Mouse (Mus musculus) embryonic facial prominence, embryonic 15.5 days (tissue): ENCODE measurements around the gene St7. TPM values are rescaled to one million over a fixed set of nuclear protein-coding genes. Genes with fewer than 3 reads are reported as not detected.

Experiments used
- ATAC-seq: fragments of 200-750 bp; cut with Nextera tagmentation; 2 replicates; pipeline ENCODE4 v1.8.0; 2017; ENCODE audit warnings: low read depth, moderate TSS enrichment; ENCODE audit not compliant: insufficient number of reproducible peaks, low FRiP score, low TSS enrichment
- H3K27ac ChIP-seq: fragments of 300-500 bp; sonication (generic); replicated peaks from 2 replicates; pipeline ENCODE4 v1.5.1; 2015; ENCODE audit warnings: mild to moderate bottlenecking, inconsistent platforms
- H3K27me3 ChIP-seq: fragments of 300-500 bp; sonication (generic); 2 replicates; pipeline ENCODE4 v1.6.1; 2015; ENCODE audit warnings: inconsistent platforms
- H3K36me3 ChIP-seq: fragments of 300-500 bp; sonication (generic); 2 replicates; pipeline ENCODE4 v1.6.1; 2015; ENCODE audit warnings: mild to moderate bottlenecking, inconsistent platforms
- H3K4me1 ChIP-seq: fragments of 300-500 bp; sonication (generic); 2 replicates; pipeline ENCODE4 v1.6.1; 2015; ENCODE audit warnings: inconsistent platforms
- H3K4me2 ChIP-seq: fragments of 300-500 bp; sonication (generic); replicated peaks from 2 replicates; pipeline ENCODE4 v1.6.1; 2015; ENCODE audit warnings: mild to moderate bottlenecking, inconsistent platforms
- H3K4me3 ChIP-seq: fragments of 300-500 bp; sonication (generic); replicated peaks from 2 replicates; pipeline ENCODE4 v1.5.1; 2015; ENCODE audit warnings: mild to moderate bottlenecking, inconsistent platforms
- H3K9ac ChIP-seq: fragments of 300-500 bp; sonication (generic); 2 replicates; pipeline ENCODE4 v1.6.1; 2015; ENCODE audit warnings: inconsistent platforms
- H3K9me3 ChIP-seq: fragments of 300-500 bp; sonication (generic); replicated peaks from 2 replicates; pipeline ENCODE4 v1.6.1; 2016; ENCODE audit warnings: inconsistent platforms
- WGBS: fragments of 180-500 bp; shearing (Covaris S2); methylation state at CpG from one replicate; pipeline ENCODE4 v1.1.7; 2015; 5-methylcytosine and 5-hydroxymethylcytosine counted together
- polyA plus RNA-seq: library from polyadenylated mRNA; unstranded; fragments of >200 nt; fragmentation: Nextera tagmentation; extraction: Ambion mirVana; gene quantifications from 2 replicates; pipeline ENCODE4 v1.2.1, GENCODE M21; 2015

The St7 gene
- polyA plus RNA-seq, 1 experiment from 2014 or later = 29.5 TPM

DNA sequence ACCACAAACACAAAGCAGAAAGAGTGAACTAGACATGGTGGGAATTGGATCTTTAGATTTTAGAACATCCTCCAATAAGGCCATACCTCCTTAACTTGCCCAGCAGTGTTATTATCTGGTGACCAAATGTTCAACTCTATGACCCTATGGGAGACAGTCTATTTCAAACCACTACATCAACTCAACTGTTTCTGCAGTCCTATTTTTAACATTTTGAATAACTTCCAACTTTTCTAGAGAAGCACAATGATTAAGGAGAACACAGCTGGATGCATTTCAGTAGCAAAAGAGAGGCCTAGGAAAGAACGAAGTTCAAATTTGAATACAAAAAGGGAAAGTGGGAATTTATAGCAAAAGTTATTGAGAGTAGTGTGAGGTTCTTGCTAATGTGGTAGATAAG lies 97.5 kb downstream of the St7 start:
- no peaks in the 10 kb centered on the region for H3K4me1 ChIP-seq
- no peaks in the 10 kb centered on the region for H3K9me3 ChIP-seq
- WGBS = 52% methylated on average over 1 of the region's 1 CpGs
- no peak overlapping the region for H3K27ac ChIP-seq
- H3K4me2 ChIP-seq = no peak overlapping the region
- H3K9ac ChIP-seq = no peak overlapping the region
- H3K27me3 ChIP-seq = no peaks in the 10 kb centered on the region
- ATAC-seq = no peak
- H3K4me3 ChIP-seq = no peak overlapping the region
- no peaks in the 10 kb centered on the region for H3K36me3 ChIP-seq

DNA sequence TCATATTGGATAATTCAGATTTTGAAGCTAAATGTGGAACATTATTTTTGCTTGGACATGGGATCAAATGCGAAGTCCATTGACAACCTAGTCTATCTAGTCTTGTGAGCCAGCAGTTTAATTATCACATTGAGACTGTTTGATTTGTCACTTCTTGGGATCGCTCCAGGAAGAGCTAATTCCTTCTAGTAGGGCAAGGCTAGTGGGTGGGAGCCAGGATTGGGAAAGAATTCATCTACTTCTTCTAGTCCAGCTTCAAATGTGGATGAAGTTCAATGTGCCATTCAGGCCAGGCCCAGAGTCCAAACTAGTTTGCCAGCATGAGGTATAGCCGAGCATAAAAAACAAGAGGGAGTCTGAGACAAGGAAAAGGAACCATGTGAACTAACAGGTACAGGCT lies 100.7 kb downstream of the St7 start:
- no peak for ATAC-seq
- Histone ChIP-seq H3K4me2 (no peak overlapping the region), H3K27ac (no peak overlapping the region), H3K9ac (no peak overlapping the region), H3K4me1 (no peaks in the 10 kb centered on the region), H3K4me3 (no peak overlapping the region), H3K27me3 (no peaks in the 10 kb centered on the region), H3K36me3 (no peaks in the 10 kb centered on the region), H3K9me3 (no peaks in the 10 kb centered on the region)
- WGBS = 86% methylated on average over 3 of the region's 3 CpGs

DNA sequence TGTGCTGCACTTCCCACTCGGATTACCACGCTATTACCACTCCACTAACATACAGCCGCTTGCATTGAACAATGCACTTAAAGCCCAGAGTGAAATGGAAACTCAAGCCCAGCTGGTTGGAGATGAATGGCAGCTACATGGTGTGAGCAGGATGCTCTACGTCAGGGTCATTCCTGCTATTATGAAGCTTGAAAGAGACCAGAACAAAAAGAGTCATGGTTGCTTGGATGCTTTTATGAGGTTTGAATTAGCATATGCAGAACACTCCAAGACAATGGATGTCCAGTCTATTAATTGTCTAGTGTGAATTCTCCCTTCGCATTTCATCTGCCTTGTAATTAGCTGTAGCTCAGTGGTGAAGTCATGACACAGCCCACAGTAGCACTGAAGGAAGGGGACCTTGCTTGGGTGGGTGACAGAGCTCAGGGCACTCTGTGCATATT lies 104.6 kb downstream of the St7 start:
- Histone ChIP-seq H3K4me1 (no peaks in the 10 kb centered on the region), H3K4me3 (no peak overlapping the region)

DNA sequence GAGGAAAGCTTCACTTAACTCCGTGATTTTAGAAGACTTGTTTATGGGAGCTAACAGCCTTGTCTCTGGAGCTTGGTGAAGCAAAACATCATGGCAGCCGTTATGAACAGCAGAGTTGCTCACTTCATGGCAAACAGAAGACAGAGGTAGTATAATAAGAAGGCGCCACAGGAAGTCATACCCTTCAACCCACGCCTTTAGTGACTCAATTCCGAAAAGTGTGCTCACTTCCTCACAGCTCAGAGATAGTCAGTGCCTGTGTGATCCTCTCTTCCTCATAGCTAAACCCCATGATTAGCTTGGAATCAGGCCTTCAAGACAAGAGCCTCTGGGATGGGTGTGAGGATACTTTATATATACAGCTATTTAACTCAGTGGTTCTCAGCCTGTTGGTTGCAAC lies 108.0 kb downstream of the St7 start:
- H3K9me3 ChIP-seq = no peaks in the 10 kb centered on the region
- H3K36me3 ChIP-seq = no peaks in the 10 kb centered on the region
- no peak overlapping the region for H3K9ac ChIP-seq
- no peak overlapping the region for H3K4me3 ChIP-seq
- no peaks in the 10 kb centered on the region for H3K4me1 ChIP-seq
- WGBS = 87% methylated on average over 5 of the region's 5 CpGs
- H3K27me3 ChIP-seq = no peaks in the 10 kb centered on the region
- no peak overlapping the region for H3K4me2 ChIP-seq
- ATAC-seq = no peak
- H3K27ac ChIP-seq = no peak overlapping the region

More for the DNA sequence above, 104.6 kb downstream of the St7 start:
- no peaks in the 10 kb centered on the region for H3K27me3 ChIP-seq
- H3K36me3 ChIP-seq = no peaks in the 10 kb centered on the region
- no peak overlapping the region for H3K4me2 ChIP-seq
- H3K9ac ChIP-seq = no peak overlapping the region
- no peak for ATAC-seq
- H3K9me3 ChIP-seq = no peaks in the 10 kb centered on the region
- no peak overlapping the region for H3K27ac ChIP-seq
- WGBS = 82% methylated on average over 5 of the region's 5 CpGs

DNA sequence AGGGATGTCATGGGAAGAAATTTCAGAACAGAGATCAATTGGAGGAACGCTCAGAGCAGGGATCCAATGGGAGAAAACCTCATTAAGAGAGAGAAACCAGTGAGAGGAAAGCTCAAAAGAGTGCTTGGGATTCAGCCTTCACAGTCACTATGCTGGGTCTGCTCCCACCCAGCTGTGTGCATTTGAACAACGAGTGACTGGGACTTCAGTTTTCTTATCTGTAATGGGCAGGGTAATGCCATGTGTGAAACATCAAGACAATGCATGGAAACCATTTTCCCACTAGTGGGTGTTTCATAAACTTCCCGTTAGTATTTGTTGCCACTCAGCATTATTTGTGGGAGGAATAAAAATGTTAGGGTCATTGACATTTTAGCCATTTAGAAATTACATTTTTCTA lies 111.7 kb downstream of the St7 start:
- Histone ChIP-seq H3K36me3 (no peaks in the 10 kb centered on the region), H3K27ac (no peak overlapping the region), H3K4me3 (no peak overlapping the region), H3K4me2 (no peak overlapping the region), H3K4me1 (no peaks in the 10 kb centered on the region), H3K9me3 (no peaks in the 10 kb centered on the region), H3K27me3 (no peaks in the 10 kb centered on the region), H3K9ac (no peak overlapping the region)
- no peak for ATAC-seq
- WGBS = 72% methylated on average over 3 of the region's 3 CpGs

DNA sequence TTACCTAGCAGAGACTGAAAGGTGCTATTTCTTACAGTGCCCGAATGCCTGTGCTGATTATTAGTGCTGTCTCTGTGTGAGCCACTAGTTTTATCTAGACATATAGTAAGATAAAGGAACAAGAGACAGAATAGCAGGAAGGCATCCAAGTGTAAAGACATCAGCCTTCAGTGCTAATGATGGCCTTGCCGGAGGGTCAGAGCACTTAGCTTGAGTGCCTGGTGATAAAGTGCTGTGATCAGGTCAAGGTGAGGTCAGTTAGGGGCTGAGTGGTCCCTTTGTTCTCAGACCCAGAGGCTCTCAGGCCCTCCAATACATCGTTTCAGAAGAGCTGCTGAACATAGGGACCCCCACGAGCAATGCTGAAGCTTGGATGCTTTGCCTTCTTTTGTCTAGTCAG lies 113.8 kb downstream of the St7 start:
- no peaks in the 10 kb centered on the region for H3K4me1 ChIP-seq
- ATAC-seq = no peak
- no peaks in the 10 kb centered on the region for H3K36me3 ChIP-seq
- no peaks in the 10 kb centered on the region for H3K27me3 ChIP-seq
- H3K9ac ChIP-seq = no peak overlapping the region
- 30% methylated on average over 4 of the region's 4 CpGs for WGBS
- no peak overlapping the region for H3K4me3 ChIP-seq
- H3K4me2 ChIP-seq = no peak overlapping the region
- H3K27ac ChIP-seq = no peak overlapping the region
- no peaks in the 10 kb centered on the region for H3K9me3 ChIP-seq

DNA sequence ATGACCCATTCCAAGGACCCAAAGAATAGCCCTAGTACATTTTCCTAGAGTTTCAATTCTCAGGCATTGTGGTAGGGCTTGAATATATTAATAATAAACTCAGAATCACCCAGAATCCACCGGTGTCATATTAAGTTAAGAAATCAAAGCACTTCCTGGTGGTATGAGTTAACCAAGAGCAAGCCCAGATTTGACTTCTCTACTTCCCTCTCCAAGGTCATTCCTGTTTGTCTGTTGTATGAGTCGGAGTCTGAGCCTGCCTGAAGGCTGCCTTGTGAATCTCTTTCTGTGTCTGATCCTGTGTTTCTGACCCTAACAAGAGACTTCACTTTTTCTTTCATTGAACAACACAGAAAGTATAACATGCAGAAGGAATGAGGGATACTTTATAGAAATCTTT lies 118.3 kb downstream of the St7 start:
- no peaks in the 10 kb centered on the region for H3K4me1 ChIP-seq
- H3K9ac ChIP-seq = no peak overlapping the region
- H3K36me3 ChIP-seq = no peaks in the 10 kb centered on the region
- no peaks in the 10 kb centered on the region for H3K9me3 ChIP-seq
- H3K27ac ChIP-seq = no peak overlapping the region
- ATAC-seq = no peak
- WGBS = 67% methylated on average over 2 of the region's 2 CpGs
- H3K4me3 ChIP-seq = no peak overlapping the region
- H3K27me3 ChIP-seq = no peaks in the 10 kb centered on the region
- no peak overlapping the region for H3K4me2 ChIP-seq

DNA sequence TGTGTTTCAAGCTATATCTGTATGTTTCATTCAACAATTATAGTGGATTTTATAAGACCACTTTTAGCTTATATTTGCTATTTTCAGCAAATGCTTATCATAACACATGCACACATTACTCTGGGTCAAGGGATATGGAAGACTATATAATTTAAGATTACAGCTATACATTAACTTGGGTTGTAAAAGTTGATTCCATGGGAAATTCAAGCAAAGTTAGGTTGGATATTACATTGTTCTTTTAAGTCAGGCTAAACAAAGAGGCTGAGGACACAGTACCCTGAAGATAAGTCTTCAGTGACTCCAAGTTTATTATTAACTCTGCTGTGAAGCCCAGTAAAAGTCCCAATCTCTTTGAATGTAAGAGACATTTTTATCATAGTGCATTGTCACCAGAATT lies 118.8 kb downstream of the St7 start:
- Histone ChIP-seq H3K9me3 (no peaks in the 10 kb centered on the region), H3K4me1 (no peaks in the 10 kb centered on the region), H3K9ac (no peak overlapping the region), H3K4me2 (no peak overlapping the region), H3K4me3 (no peak overlapping the region), H3K27me3 (no peaks in the 10 kb centered on the region), H3K27ac (no peak overlapping the region), H3K36me3 (no peaks in the 10 kb centered on the region)
- ATAC-seq = no peak

DNA sequence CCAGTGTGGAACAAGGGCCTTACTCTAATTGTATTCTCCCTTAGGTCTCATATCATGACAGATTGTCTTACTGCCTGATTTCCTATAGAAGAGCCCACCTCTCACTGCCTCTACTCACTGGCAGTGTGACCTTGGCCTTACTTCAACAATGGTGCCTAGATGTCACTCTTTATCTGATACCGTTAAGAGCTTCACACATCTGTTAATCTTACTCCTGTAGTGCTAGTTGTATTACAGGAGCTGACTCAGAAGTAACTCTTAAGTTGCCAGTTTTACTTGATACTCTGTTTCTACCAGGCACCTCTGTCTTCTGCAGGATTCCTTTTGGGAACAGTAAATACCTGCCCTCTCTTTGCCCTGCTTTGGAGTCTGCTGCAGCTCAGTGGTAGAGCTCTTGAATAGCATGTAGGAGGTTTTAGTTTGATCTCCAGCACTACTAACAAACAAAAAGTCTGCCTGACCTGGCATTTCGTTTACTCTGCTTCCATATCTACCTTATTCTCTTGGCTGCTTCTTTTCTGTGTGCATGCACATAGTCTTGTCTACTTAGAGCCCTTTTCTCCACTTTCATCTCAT lies 121.4 kb downstream of the St7 start:
- Histone ChIP-seq H3K4me1 (peaks cover 7% of the 10 kb centered on the region; the same call in 1 of the 2 replicates), H3K4me3 (no peak overlapping the region), H3K27ac (no peak overlapping the region), H3K4me2 (no peak overlapping the region), H3K27me3 (no peaks in the 10 kb centered on the region), H3K9me3 (no peaks in the 10 kb centered on the region), H3K36me3 (no peaks in the 10 kb centered on the region), H3K9ac (no peak overlapping the region)
- no peak for ATAC-seq
- 49% methylated on average over 2 of the region's 2 CpGs for WGBS

DNA sequence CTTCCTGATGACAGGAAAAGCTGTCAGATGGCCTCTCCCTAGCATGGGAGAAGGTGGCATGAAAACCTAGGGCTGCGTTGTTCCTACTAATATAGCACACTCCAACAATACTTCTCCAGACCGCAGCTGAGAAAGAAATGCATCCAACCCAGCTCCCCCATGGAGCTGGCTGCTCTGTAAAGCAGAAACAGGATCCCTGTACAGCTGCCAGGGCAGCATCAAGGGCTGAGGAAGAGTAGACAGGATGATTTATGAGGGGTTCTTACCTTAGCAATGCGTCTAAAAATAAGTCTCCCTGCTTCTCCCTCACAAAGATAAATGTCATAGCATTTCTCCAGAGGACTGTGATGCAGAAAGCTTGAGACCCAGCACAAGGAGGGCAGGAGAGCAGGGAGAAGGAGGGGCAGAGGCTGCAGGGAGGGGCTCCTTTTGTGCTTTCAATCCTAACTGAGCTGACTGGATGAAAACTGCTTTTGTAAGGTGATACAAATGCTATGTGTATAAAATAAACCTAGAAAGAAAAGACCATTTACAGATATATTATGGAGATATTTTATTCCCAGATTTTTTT lies 124.2 kb downstream of the St7 start:
- H3K36me3 ChIP-seq = no peaks in the 10 kb centered on the region
- H3K27me3 ChIP-seq = no peaks in the 10 kb centered on the region
- WGBS = 22% methylated on average over 3 of the region's 3 CpGs
- no peaks in the 10 kb centered on the region for H3K9me3 ChIP-seq
- H3K4me1 ChIP-seq = peaks cover 7% of the 10 kb centered on the region; the same call in 1 of the 2 replicates
- H3K9ac ChIP-seq = no peak overlapping the region
- no peak overlapping the region for H3K4me2 ChIP-seq
- ATAC-seq = no peak
- H3K4me3 ChIP-seq = no peak overlapping the region
- 0 out of 2 replicates have a peak overlapping the region, but pooled peaks have one; percentile 4 for H3K27ac ChIP-seq

DNA sequence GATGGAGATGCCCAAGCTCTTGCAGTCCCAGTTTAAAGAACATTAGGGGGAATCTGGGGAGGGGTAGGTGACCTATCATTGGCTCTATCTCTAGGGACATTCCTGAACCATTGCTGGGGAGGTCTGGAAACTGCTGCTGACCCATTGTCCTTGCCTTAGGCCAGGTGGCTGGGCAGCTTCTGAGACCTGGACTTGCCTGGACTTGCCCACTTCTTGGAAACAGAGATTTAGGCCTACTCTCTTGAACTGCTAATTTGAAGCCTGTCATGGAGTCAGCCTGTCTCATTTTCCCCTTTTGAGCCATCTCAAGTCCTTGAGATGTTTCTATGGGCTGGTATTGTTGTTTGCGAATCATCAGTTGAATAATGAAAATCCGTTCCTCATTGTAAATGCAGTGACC lies 130.9 kb downstream of the St7 start:
- ATAC-seq = no peak

DNA sequence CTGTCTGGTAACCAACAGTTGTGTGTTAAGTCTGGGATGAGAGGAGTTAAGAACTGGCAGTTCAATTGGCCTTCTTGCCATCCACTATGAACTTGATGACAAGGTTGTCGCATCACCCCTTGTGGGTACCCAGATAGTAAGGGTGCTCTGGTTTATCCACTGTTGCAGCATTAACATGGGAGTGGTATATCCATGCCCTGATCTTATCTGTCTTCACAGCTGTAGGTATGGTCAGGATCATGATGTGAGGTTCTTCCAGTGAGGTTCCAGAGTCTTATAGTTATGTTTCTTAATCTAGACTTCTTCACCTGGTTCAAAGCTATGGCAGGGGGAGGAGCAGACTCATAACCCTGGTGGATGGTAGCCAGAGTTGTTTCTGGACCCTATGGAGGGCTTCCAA lies 132.0 kb downstream of the St7 start:
- Histone ChIP-seq H3K27me3 (no peaks in the 10 kb centered on the region), H3K27ac (no peak overlapping the region), H3K9ac (no peak overlapping the region), H3K9me3 (no peaks in the 10 kb centered on the region), H3K4me3 (no peak overlapping the region), H3K4me1 (no peaks in the 10 kb centered on the region), H3K4me2 (no peak overlapping the region), H3K36me3 (no peaks in the 10 kb centered on the region)
- WGBS = 95% methylated on average over 1 of the region's 1 CpGs
- no peak for ATAC-seq

More for the DNA sequence above, 130.9 kb downstream of the St7 start:
- Histone ChIP-seq H3K4me2 (no peak overlapping the region), H3K4me1 (no peaks in the 10 kb centered on the region), H3K27me3 (no peaks in the 10 kb centered on the region), H3K36me3 (no peaks in the 10 kb centered on the region), H3K27ac (no peak overlapping the region), H3K4me3 (no peak overlapping the region), H3K9me3 (no peaks in the 10 kb centered on the region), H3K9ac (no peak overlapping the region)
- 85% methylated on average over 2 of the region's 2 CpGs for WGBS
